Mouse (Mus musculus) c-Kit-positive CD71-positive TER-119-negative erythroid progenitor cells, embryonic 14.5 days (primary cell): ENCODE data around the gene Misp.

Experiments
- DNase-seq: peaks from one replicate; pipeline ENCODE4 v3.0.0-alpha.2; 2013; ENCODE audit warnings: low read depth

The Misp gene

GRCm38 (mm10) chr10:79823011-79823410 lies 2.2 kb downstream of the Misp start:
- DNase-seq, result no peak

DNA sequence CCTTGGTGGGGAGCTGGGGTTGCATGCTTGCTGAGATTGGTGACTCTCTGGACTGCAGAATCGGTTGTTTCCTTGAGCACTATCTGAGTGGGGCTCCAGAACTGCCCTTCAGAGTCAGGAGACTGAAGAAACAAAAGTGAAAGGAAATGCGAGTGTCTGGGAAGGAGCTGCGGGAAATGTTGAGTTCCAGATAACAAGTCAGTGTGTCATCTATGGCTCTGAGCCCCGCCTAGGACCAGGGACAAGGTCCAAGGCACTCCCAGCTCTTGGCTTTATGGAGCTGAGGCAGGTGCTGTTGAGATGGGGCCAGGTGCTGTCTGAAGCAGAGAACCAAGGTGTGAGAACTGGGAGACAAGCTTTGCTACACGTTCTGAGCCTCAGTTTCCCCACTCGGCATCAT lies 3.6 kb downstream of the Misp start:
- DNase-seq, result no peak

GRCm38 (mm10) chr10:79831583-79831982 lies 10.8 kb downstream of the Misp start:
- DNase-seq, result no peak

GRCm38 (mm10) chr10:79832026-79832785 lies 11.4 kb downstream of the Misp start:
- no peak for DNase-seq

DNA sequence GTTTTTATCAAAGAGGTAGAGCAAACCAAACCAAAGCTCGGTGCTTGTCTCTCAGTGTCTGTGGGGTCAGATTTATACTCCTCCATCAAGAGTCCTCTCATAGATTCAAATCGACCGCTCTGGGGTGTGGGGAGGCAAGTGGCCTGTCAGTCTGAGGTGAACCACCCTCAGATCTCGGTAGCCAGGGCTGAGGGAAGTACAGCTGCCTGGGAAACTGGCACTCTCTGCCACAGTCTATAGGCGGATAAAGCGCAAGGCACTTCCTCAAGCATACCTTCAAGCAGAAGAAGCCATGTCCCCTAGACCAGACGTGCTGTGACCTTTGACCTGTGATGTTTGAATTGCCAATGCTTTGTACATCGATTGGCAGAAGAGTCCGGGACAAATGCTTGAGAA lies 12.0 kb downstream of the Misp start:
- DNase-seq, result no peak

GRCm38 (mm10) chr10:79834769-79835398 lies 14.1 kb downstream of the Misp start:
- peak; percentile 46 for DNase-seq

DNA sequence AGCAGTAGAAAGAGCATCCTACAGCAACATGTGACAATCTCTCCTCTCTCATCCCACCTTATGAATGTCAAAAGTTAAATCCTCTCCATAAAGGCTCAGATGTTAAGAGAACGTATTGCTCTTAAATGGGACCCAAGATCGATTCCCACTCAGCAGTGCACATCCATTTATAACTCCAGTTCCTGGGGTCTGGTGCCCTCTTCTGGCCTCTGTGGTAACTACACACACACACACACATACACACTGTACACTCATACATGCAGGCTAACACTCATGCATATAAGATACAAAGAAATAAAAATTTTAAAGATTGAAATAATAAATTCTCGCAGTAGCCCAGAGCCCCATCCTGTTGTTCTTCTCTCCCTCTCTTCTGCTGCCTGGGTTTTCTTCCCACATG lies 16.1 kb downstream of the Misp start:
- no peak for DNase-seq

GRCm38 (mm10) chr10:79838151-79838550 lies 17.4 kb downstream of the Misp start:
- DNase-seq, result no peak

DNA sequence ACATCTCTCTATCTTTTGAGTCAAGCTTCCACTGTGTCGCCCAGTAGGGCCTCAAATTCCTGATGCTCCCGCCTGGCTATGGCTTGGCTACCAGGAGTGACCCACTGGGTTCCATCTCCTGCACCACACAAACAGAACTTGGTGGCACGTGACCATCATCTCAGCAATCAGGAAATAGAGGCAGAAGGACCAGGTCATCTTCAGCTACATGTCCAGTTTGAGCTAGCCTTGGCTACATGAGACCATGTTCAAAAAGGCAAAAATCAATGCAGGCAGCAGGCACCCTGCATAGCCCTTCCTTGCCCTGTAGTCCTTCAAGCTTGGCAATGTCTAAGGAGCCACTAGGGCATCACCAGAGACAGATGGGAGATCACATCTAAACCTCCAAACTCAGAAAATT lies 19.3 kb downstream of the Misp start:
- DNase-seq, result no peak

DNA sequence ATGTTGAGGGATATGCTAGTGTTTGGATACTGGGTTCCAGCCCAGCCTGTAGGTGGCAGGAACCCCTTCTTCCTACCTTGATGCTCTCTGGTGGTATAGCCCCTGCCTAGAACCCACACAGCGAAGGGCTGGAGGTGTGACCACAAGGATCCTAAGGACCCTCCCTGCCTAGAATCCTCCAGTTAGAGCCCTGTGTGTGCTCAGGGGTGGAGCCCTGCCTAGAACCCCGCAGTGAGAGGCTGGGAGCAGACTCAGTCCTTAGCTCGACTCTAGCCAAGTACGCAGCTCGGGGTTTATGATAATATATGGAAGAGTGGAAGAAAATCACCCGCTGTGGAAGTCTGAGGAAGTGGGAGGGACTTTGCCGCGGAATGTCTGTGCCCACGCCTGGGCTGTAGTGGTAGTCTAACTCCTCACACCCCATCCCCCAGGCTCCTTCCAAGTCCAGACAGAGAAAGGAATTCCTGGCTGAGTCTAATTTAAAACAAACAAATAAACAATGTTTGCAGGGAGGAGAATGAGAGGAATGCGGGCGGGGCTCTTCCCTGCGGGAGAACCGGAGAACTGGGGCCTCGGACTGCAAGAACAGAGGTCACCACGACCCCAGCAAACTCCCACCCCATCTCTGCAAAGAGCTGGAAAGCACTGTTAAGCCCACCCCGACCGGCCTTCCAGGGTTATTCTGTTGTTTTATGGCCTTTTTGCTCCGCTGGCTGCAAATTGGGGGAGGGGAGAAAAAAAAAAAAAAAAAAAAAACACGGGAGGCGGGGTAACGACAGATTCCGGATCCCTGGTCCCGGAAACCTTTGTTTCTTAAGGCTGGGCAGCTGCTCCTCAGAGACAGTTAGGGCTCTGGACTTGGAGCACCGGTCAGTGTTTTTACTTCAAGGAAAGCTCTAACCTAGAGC lies 20.1 kb downstream of the Misp start:
- no peak for DNase-seq

GRCm38 (mm10) chr10:79842322-79842721 lies 21.5 kb downstream of the Misp start:
- no peak for DNase-seq

GRCm38 (mm10) chr10:79843476-79843875 lies 22.7 kb downstream of the Misp start:
- DNase-seq, result no peak

DNA sequence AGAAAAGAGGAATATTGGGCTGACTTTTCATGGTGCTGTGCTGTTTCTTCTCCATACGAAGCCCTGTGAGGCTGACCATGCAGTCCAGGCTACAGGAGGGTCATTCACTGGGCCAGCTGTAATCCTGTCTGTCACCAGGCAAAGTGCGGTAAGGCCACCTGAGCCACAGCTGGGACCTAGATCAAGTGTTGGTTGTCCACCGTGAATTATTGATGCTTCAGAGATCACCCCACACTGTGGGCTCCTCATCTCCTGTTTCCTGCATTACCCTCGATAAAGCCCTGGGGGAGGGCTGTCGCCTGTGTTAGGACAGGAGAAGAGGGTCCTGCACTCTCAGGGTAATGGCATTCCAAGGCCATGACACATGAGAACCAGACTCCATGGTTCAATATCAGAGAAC lies 25.8 kb downstream of the Misp start:
- DNase-seq, result no peak

GRCm38 (mm10) chr10:79849941-79850628 lies 29.3 kb downstream of the Misp start:
- DNase-seq, result no peak

- no peak for DNase-seq
These were observed 30.9 kb downstream of the Misp start for GRCm38 (mm10) chr10:79851653-79852052.

DNA sequence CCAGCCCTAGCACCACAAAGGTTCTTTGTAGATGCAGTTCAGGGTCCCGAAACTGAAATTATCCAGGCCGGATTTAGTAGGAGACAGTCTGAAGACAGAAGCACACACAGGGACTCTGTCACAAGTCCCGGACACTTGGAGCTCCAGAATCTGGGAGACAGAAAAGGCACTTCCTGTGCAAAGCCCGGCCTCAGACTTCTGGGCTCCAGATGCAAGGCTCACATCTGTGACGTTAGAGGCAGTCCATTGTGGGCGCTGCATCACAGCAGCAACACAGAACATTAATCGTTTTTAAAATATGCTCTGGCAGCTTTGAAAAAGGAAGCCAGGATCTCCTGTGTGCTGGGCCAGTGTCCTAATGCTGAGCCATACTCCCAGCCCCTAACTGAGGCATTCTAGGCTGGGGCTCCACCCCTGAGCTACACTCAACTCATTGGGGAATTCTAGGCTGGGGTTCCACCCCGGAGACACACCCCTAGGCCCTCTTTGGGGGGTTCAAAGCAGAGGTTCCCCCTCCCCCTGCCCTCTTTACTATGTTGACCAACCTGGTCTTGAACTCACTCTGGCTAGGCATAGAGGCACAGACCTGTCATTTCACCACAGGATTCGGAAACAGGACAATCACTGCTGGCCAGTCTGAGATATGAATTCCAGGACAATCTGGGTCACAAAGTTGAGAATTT lies 31.5 kb downstream of the Misp start:
- DNase-seq, result no peak

- DNase-seq, result no peak
These were observed 32.0 kb downstream of the Misp start for GRCm38 (mm10) chr10:79852827-79853226.

GRCm38 (mm10) chr10:79853392-79853791 lies 32.6 kb downstream of the Misp start:
- DNase-seq, result peak; percentile 51

- peak; percentile 100 for DNase-seq
These were observed 33.3 kb downstream of the Misp start, which contains the start of gene Ptbp1 for GRCm38 (mm10) chr10:79853860-79854795. Gene Ptbp1 (plus strand): TSS chr10:79854427.

GRCm38 (mm10) chr10:79854801-79855541 lies 34.2 kb downstream of the Misp start:
- peak; percentile 34 for DNase-seq
